Mouse (Mus musculus): Measurements from ENCODE around the gene Nup155. TPM values are rescaled to one million over a fixed set of nuclear protein-coding genes. Genes with fewer than 3 reads are reported as not detected.

Nup155 gene
- polyA plus RNA-seq, 1 experiment from 2014 or later, result 20.6 TPM

DNA sequence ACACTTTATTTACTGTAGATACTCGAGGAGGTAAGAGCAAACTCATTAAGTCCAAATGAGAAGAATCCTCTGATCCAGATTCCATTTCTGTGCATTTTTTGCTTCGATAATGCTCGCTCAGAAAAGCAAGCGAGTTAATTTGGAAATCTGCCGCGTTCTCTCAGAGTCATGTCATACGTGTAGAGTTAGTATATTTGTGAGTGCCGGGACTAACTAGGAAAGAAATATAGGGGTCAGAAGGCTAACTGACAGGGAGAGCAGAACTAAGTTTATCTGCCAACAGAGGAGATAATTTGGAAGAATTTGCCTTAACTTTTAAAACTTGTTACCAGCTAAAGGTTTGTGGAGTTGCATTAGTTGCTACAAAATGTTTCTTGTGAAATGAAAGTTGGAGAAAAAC lies 709 bp downstream of the Nup155 start:
- peak overlapping the region; percentile 86 for H3K4me3 ChIP-seq
- no peaks in the 10 kb centered on the region for H3K27me3 ChIP-seq (ENCODE audit: insufficient read depth, poor library complexity, severe bottlenecking)
- DNase-seq (ENCODE audit: low spot score), result no peak
- H3K36me3 ChIP-seq, result peaks cover 25% of the 10 kb centered on the region
- H3K9me3 ChIP-seq, result no peaks in the 10 kb centered on the region
- peak overlapping the region; percentile 93 for H3K27ac ChIP-seq
- peaks cover 8% of the 10 kb centered on the region; the same call in 1 of the 2 replicates for H3K4me1 ChIP-seq
- WGBS, result 5% methylated on average over 8 of the region's 8 CpGs

DNA sequence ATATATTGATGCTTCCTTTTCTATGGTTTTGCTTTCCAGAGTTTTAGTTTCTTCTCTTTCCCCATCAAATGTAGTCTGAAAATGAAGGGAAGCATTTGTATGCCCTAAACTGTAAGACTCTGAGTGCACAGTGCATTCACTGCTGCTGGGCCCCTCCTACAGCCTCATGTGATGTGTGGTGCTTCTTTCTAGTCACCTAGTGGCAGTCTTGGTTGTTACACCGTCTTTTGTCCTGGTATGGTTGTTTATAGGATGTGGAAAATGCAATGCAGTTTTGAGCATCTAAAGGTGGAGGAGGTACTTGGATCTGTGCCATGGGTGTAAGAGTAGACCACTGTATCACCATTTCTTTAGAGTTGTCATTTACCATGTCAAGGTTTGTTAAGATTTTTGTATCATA lies 20.2 kb downstream of the Nup155 start:
- H3K4me3 ChIP-seq, result no peak overlapping the region
- peaks cover 95% of the 10 kb centered on the region for H3K36me3 ChIP-seq
- no peak for DNase-seq (ENCODE audit: low spot score)
- no peaks in the 10 kb centered on the region for H3K27me3 ChIP-seq (ENCODE audit: insufficient read depth, poor library complexity, severe bottlenecking)
- H3K27ac ChIP-seq, result no peak overlapping the region
- H3K4me1 ChIP-seq, result no peaks in the 10 kb centered on the region
- WGBS, result 88% methylated on average over 1 of the region's 1 CpGs
- no peaks in the 10 kb centered on the region for H3K9me3 ChIP-seq

- Histone ChIP-seq H3K4me3 (no peak overlapping the region), H3K4me1 (no peaks in the 10 kb centered on the region), H3K36me3 (peaks cover 97% of the 10 kb centered on the region), H3K27me3 (ENCODE audit: insufficient read depth, poor library complexity, severe bottlenecking) (no peaks in the 10 kb centered on the region), H3K9me3 (no peaks in the 10 kb centered on the region), H3K27ac (no peak overlapping the region)
- no peak for DNase-seq (ENCODE audit: low spot score)
- 92% methylated on average over 3 of the region's 3 CpGs for WGBS
Observed at GRCm38 (mm10) chr15:8131268-8131667, 22.2 kb downstream of the Nup155 start.

- Histone ChIP-seq H3K36me3 (peaks cover 97% of the 10 kb centered on the region), H3K27ac (no peak overlapping the region), H3K4me3 (no peak overlapping the region), H3K9me3 (no peaks in the 10 kb centered on the region), H3K27me3 (ENCODE audit: insufficient read depth, poor library complexity, severe bottlenecking) (no peaks in the 10 kb centered on the region), H3K4me1 (no peaks in the 10 kb centered on the region)
- DNase-seq (ENCODE audit: low spot score), result no peak
Observed at GRCm38 (mm10) chr15:8131761-8132160, 22.7 kb downstream of the Nup155 start.

GRCm38 (mm10) chr15:8135606-8136005 lies 26.5 kb downstream of the Nup155 start:
- H3K4me3 ChIP-seq, result no peak overlapping the region
- no peaks in the 10 kb centered on the region for H3K27me3 ChIP-seq (ENCODE audit: insufficient read depth, poor library complexity, severe bottlenecking)
- no peaks in the 10 kb centered on the region for H3K9me3 ChIP-seq
- H3K4me1 ChIP-seq, result no peaks in the 10 kb centered on the region
- peaks cover 96% of the 10 kb centered on the region for H3K36me3 ChIP-seq
- WGBS, result 90% methylated on average over 5 of the region's 5 CpGs
- DNase-seq (ENCODE audit: low spot score), result no peak
- no peak overlapping the region for H3K27ac ChIP-seq

DNA sequence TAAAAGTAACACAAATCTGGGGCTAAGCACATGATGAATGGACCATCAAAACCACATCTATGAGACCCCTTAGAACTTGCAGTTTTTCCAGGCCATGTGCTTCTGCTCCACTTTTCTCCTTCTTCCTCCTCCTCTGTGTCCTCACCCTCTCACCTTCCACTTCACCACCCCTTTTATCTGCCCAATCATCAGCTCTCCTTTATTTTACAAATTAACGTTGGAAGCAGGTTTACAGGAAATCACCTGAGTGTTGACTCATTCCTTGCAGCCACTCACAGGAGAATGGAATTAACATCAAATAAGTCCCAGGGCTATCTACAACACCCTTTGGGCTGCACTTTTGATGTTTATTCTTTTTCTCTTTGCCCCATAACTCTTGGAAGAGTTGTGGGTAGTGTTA lies 52.8 kb downstream of the Nup155 start:
- Histone ChIP-seq H3K27me3 (ENCODE audit: insufficient read depth, poor library complexity, severe bottlenecking) (no peaks in the 10 kb centered on the region), H3K36me3 (peaks cover 56% of the 10 kb centered on the region), H3K4me1 (no peaks in the 10 kb centered on the region), H3K4me3 (no peak overlapping the region), H3K9me3 (no peaks in the 10 kb centered on the region), H3K27ac (no peak overlapping the region)
- DNase-seq (ENCODE audit: low spot score), result no peak
- whole genome bisulfite sequencing, result 86% methylated on average over 1 of the region's 1 CpGs

DNA sequence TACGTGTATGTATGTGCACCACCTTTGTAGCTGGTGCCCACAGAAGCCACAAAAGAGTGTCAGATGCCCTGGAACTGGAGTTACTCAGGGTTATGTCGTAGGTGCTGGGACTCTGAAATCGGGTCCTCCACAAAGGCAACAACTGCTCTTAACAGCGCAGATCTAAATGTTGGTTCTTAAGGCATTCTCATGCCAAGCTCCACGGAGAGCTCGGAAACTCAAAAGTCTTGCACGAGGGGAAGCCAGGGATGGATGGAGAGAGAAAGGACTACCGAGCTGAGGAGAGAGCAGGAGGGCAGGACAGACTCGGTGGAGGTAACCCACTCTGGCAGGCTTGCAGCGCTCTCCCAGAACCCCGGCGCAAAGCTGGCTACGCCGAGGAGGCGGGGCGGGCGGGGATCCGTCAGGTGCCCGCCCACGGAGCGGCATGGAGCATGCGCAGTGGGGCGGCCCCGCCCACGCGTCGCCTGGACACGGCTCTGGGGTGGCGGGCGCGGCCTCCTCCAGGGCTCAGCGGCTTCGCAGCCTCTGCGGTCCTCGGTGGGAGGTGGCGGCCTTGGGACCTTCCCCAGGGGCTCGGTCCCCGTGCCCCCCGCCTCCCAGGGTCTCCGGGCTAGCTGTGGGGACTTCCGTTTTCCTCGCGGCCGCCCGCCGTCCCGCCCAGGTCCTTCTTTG lies 59.7 kb downstream of the Nup155 start, which contains the start of gene Cplane1:
Gene Cplane1, plus strand, starts transcription at position 516 of the 675 bp plus-strand sequence.
- Histone ChIP-seq H3K27me3 (ENCODE audit: insufficient read depth, poor library complexity, severe bottlenecking) (no peaks in the 10 kb centered on the region), H3K27ac (peak within 1 kb of the TSS; percentile 96)

GRCm38 (mm10) chr15:8169266-8169746 lies 60.2 kb downstream of the Nup155 start:
- H3K9me3 ChIP-seq, result no peaks in the 10 kb centered on the region
- no peaks in the 10 kb centered on the region for H3K4me1 ChIP-seq
- peak; percentile 78 for DNase-seq (ENCODE audit: low spot score)
- H3K27ac ChIP-seq, result peak overlapping the region; percentile 96
- H3K36me3 ChIP-seq, result peaks cover 18% of the 10 kb centered on the region
- under 1% methylated on average over 25 of the region's 25 CpGs for WGBS
- no peaks in the 10 kb centered on the region for H3K27me3 ChIP-seq (ENCODE audit: insufficient read depth, poor library complexity, severe bottlenecking)
- peak overlapping the region; percentile 91 for H3K4me3 ChIP-seq

More for the DNA sequence above, 59.7 kb downstream of the Nup155 start, which contains the start of gene Cplane1:
- Histone ChIP-seq H3K9me3 (no peaks in the 10 kb centered on the region), H3K36me3 (peaks cover 13% of the 10 kb centered on the region), H3K4me1 (no peaks in the 10 kb centered on the region), H3K4me3 (peak within 1 kb of the TSS; percentile 91)
- peak; percentile 96 for DNase-seq (ENCODE audit: low spot score)
- WGBS, result under 1% methylated on average over 42 of the region's 47 CpGs

- WGBS, result 87% methylated on average over 3 of the region's 3 CpGs
- H3K27me3 ChIP-seq (ENCODE audit: insufficient read depth, poor library complexity, severe bottlenecking), result no peaks in the 10 kb centered on the region
- no peaks in the 10 kb centered on the region for H3K4me1 ChIP-seq
- H3K9me3 ChIP-seq, result no peaks in the 10 kb centered on the region
- DNase-seq (ENCODE audit: low spot score), result no peak
- H3K27ac ChIP-seq, result no peak overlapping the region
- peaks cover 57% of the 10 kb centered on the region for H3K36me3 ChIP-seq
- no peak overlapping the region for H3K4me3 ChIP-seq
Observed at GRCm38 (mm10) chr15:8189563-8189962, 80.5 kb downstream of the Nup155 start.

GRCm38 (mm10) chr15:8190435-8190834 lies 81.4 kb downstream of the Nup155 start:
- H3K36me3 ChIP-seq, result peaks cover 66% of the 10 kb centered on the region
- no peak overlapping the region for H3K27ac ChIP-seq
- no peaks in the 10 kb centered on the region for H3K27me3 ChIP-seq (ENCODE audit: insufficient read depth, poor library complexity, severe bottlenecking)
- DNase-seq (ENCODE audit: low spot score), result no peak
- no peaks in the 10 kb centered on the region for H3K4me1 ChIP-seq
- no peaks in the 10 kb centered on the region for H3K9me3 ChIP-seq
- 86% methylated on average over 3 of the region's 3 CpGs for WGBS
- H3K4me3 ChIP-seq, result no peak overlapping the region

- Histone ChIP-seq H3K4me3 (no peak overlapping the region), H3K27ac (no peak overlapping the region), H3K9me3 (no peaks in the 10 kb centered on the region), H3K4me1 (no peaks in the 10 kb centered on the region), H3K36me3 (peaks cover 72% of the 10 kb centered on the region), H3K27me3 (ENCODE audit: insufficient read depth, poor library complexity, severe bottlenecking) (no peaks in the 10 kb centered on the region)
- DNase-seq (ENCODE audit: low spot score), result no peak
Observed at GRCm38 (mm10) chr15:8200317-8200716, 91.2 kb downstream of the Nup155 start.

- Histone ChIP-seq H3K27ac (no peak overlapping the region), H3K4me1 (no peaks in the 10 kb centered on the region), H3K27me3 (ENCODE audit: insufficient read depth, poor library complexity, severe bottlenecking) (no peaks in the 10 kb centered on the region), H3K4me3 (no peak overlapping the region), H3K36me3 (peaks cover 50% of the 10 kb centered on the region), H3K9me3 (no peaks in the 10 kb centered on the region)
- no peak for DNase-seq (ENCODE audit: low spot score)
- WGBS, result 89% methylated on average over 6 of the region's 6 CpGs
Observed at GRCm38 (mm10) chr15:8208362-8208761, 99.3 kb downstream of the Nup155 start.

Measured in heart, embryonic 10.5 days (tissue).